Mouse (Mus musculus): ENCODE results near the gene Pip4k2a.

GRCm38 (mm10) chr2:18848074-18848629 lies 149.8 kb downstream of the Pip4k2a start:
- TF ChIP-seq CTCF (IDR thresholded peaks at IDR 0.05; ENCODE audit: low read depth) (no peak), EP300 (IDR thresholded peaks at IDR 0.05; ENCODE audit: low read depth) (no peak)

Measured in liver, embryonic 14.5 days (tissue).